15 mouse cellular contexts compared by ENCODE assay signal in genomic region chr15:18626961-18627360, GRCm38 (mm10).
"Had no signal": no experiment of that assay in that cellular context is flagged by ENCODE, and none has a peak within 500 bp of the region (broad histone marks: within the 10 kb centered on the region; RNA-seq: fewer than 3 reads in every experiment).

No protein-coding gene starts in this region.

- H3K4me3 ChIP-seq: layer of hippocampus, adult 2 months; liver, embryonic 12.5 days; liver, embryonic 15.5 days; midbrain, embryonic 12.5 days; midbrain, embryonic 15.5 days; neural tube, embryonic 12.5 days; neural tube, embryonic 15.5 days had no signal

- H3K9me3 ChIP-seq: liver, embryonic 12.5 days; liver, embryonic 15.5 days; midbrain, embryonic 12.5 days; midbrain, embryonic 15.5 days; neural tube, embryonic 12.5 days; neural tube, embryonic 15.5 days had no signal

- ATAC-seq: liver, embryonic 12.5 days; midbrain, embryonic 15.5 days had no signal

- H3K27me3 ChIP-seq: liver, embryonic 12.5 days; liver, embryonic 15.5 days; midbrain, embryonic 12.5 days; midbrain, embryonic 15.5 days; neural tube, embryonic 12.5 days; neural tube, embryonic 15.5 days had no signal

- H3K9ac ChIP-seq: liver, embryonic 12.5 days; liver, embryonic 15.5 days; midbrain, embryonic 12.5 days; midbrain, embryonic 15.5 days; neural tube, embryonic 12.5 days; neural tube, embryonic 15.5 days had no signal

- H3K4me2 ChIP-seq: liver, embryonic 12.5 days; liver, embryonic 15.5 days; midbrain, embryonic 12.5 days; midbrain, embryonic 15.5 days; neural tube, embryonic 12.5 days; neural tube, embryonic 15.5 days had no signal

- H3K27ac ChIP-seq: kidney, postnatal 0 days; layer of hippocampus, adult 2 months; liver, embryonic 12.5 days; liver, embryonic 15.5 days; macrophage; midbrain, embryonic 12.5 days; midbrain, embryonic 15.5 days; neural tube, embryonic 12.5 days; neural tube, embryonic 15.5 days had no signal

- H3K36me3 ChIP-seq: liver, embryonic 12.5 days; liver, embryonic 15.5 days; midbrain, embryonic 12.5 days; midbrain, embryonic 15.5 days; neural tube, embryonic 12.5 days; neural tube, embryonic 15.5 days had no signal

- H3K4me1 ChIP-seq: liver, embryonic 12.5 days; liver, embryonic 15.5 days; midbrain, embryonic 12.5 days; midbrain, embryonic 15.5 days; neural tube, embryonic 12.5 days; neural tube, embryonic 15.5 days had no signal

- DNase-seq: kidney, adult 18-20 months; kidney, postnatal 25 days; layer of hippocampus, adult 9-11 months; lung, adult 18-20 months; thymus, adult 18-20 months; thymus, postnatal 36 days had no signal
